Mouse (Mus musculus): ENCODE measurements around the gene Zfp983. TPM values are rescaled to one million over a fixed set of nuclear protein-coding genes. Genes with fewer than 3 reads are reported as not detected.

Gene Zfp983
- total RNA-seq, 2 experiments from 2014 or later, result 4.6 to 6.8 TPM

Other genes starting within 250 kb of the Zfp983 start
- gene Zfp54, start 227.4 kb upstream of the Zfp983 start, total RNA-seq (2015), result 7.0 and 10.7 TPM in 2 replicates
- gene Zfp54, start 227.4 kb upstream of the Zfp983 start, total RNA-seq (2017), result 8.8 and 9.1 TPM in 2 replicates
- 16.9 and 22.8 TPM in 2 replicates for gene Zfp51, start 200.2 kb upstream of the Zfp983 start, total RNA-seq (2015)
- gene Zfp51, start 200.2 kb upstream of the Zfp983 start, total RNA-seq (2017), result 10.9 and 13.2 TPM in 2 replicates
- 14.5 and 18.7 TPM in 2 replicates for gene Zfp53, start 161.6 kb upstream of the Zfp983 start, total RNA-seq (2015)
- 11.6 and 13.9 TPM in 2 replicates for gene Zfp53, start 161.6 kb upstream of the Zfp983 start, total RNA-seq (2017)
- 32.2 and 33.6 TPM in 2 replicates for gene Zfp52, start 115.1 kb upstream of the Zfp983 start, total RNA-seq (2015)
- 25.4 and 42.3 TPM in 2 replicates for gene Zfp52, start 115.1 kb upstream of the Zfp983 start, total RNA-seq (2017)
- gene Zfp948, start 83.6 kb upstream of the Zfp983 start, total RNA-seq (2015), result 4.3 TPM in 2 replicates
- 2.0 and 3.3 TPM in 2 replicates for gene Zfp948, start 83.6 kb upstream of the Zfp983 start, total RNA-seq (2017)
- 7.1 and 9.4 TPM in 2 replicates for gene Gm10226, start 41.2 kb downstream of the Zfp983 start, total RNA-seq (2015)
- gene Gm10226, start 41.2 kb downstream of the Zfp983 start, total RNA-seq (2017), result 20.6 TPM in 1 of 2 replicates, not detected in the other
- 6.9 and 7.0 TPM in 2 replicates for gene Zfp760, start 57.1 kb downstream of the Zfp983 start, total RNA-seq (2015)
- 5.9 and 7.8 TPM in 2 replicates for gene Zfp760, start 57.1 kb downstream of the Zfp983 start, total RNA-seq (2017)
- gene Zfp229, start 80.2 kb downstream of the Zfp983 start, total RNA-seq (2015), result 3.8 and 4.5 TPM in 2 replicates
- 5.4 TPM in 2 replicates for gene Zfp229, start 80.2 kb downstream of the Zfp983 start, total RNA-seq (2017)
- gene Zfp820, start 195.1 kb downstream of the Zfp983 start, total RNA-seq (2015), result 4.2 and 9.2 TPM in 2 replicates
- gene Zfp820, start 195.1 kb downstream of the Zfp983 start, total RNA-seq (2017), result 2.5 and 3.9 TPM in 2 replicates

All from megakaryocyte progenitor cell, adult 5-6 weeks (primary cell).